Mouse (Mus musculus) lung, postnatal 4 days (tissue): ENCODE measurements around the gene Celf2.
"Not testable (repeated sequence)": the region's sequence is repeated elsewhere in the genome, so short reads cannot be mapped to it uniquely, and the experiment has no call there.

Source experiments
- DNase-seq, 2 experiments: peaks; one replicate each; pipeline ENCODE4 v3.0.0; 2021

Gene Celf2

DNA sequence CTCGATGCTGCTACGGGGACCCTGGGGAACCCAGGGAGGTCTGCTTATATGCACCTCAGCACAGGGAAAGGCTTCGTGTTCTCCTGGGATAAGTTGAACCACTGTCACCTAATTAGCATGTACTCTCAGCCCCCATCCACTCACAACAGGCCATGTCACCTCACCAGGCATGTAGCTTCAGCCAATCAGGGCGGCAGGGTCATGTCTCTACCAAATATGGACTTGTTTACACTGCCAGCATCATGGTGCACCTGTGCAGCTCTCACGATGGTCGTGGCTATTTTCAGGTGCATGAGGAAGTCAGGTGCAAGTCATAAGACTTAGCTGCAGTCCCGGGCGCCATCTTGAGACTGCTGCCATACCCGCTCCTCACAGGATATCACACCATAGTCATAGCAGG lies at the start of gene Celf2:
TSS of gene Celf2 (minus strand) at position 101 of the 400 bp plus-strand sequence.
- DNase-seq, result not testable (repeated sequence)

DNA sequence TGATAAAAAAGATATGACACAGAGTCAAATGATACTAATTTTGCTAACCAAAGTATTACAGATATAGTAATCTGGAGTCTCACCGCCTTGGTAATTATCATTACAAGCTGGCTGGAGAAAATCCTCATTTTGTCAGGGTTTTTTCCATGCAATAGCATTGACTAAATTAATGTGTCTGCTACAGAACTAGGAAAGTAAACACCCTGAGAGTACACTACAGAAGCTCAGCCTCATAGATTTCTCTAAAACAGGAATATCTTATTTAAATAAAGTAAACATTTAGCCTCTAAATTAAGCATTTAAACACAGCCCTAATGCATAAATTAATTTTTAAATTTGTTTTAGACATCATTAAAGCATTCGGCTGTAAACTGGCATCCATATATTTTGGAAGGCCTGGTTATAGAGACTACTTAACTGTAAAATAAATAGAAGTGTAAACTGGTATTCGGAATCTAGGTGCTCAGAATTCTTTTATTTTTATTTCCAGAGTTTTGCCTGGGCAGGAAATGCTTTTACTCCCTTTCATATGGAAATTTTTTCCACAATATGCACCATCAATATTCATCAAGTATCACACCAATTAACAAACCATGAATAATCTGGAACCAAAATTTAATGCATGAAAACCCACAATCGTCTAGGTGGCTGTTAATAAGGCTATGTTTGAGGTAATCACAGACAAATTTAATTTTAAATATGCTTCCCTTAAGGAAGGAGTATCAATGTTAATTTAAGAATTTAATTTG lies 46.0 kb upstream of the Celf2 start:
- no peak for DNase-seq

DNA sequence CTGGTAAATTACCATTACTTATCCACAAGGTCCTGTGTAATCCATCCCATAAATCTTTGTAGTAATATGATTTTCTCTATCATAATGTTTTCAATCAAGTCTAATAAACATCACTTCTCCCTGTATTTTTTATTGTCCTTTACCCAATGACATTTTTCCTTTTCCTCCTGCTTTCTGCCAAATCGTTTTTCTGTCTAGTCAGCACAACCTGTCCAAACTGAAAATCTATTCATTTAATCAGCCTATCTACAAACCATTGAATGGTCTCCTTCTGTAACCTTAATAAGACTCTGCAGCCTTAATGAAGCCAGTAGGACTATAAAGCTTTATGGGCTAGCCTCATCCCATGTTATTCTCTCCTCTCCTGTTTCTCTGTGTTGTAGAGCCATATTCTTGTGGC lies 45.2 kb upstream of the Celf2 start:
- DNase-seq, result no peak

DNA sequence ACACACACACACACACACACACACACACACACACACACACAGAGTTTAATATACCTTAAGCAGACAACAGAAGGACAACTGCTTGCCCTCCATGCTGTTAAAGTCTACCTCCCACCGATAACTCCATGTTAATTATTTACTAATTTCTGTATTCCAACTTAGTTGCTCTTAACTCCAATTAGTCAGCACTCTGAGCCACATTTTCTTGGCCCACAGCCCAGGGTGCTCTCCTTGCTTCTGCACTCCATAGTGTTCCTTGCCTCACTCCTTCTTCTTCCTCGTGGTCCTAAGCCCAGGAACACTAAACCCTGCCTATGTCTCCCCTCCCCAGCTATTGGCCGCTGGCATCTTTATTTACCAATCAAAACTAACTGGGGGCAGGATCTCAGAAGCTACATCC lies 43.5 kb upstream of the Celf2 start:
- no peak for DNase-seq

DNA sequence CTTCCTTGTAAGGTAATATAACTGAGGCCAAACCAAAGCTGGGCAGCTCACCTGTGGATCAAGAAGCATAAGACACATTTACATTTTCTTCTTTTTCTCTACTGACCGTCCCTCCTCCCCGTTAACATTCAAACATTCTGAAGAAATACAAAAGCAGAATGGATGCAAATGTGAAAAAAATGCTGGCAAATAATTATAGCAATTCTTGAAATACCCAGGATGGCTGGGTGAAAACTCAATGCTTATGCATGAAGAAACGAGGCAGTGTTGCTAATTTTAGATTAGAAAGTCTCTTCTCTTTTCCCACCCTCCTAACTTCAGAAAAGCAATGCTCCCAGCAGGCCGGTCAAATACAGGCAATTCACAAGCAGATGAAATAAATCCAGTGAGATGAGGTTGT lies 39.5 kb upstream of the Celf2 start:
- no peak for DNase-seq

DNA sequence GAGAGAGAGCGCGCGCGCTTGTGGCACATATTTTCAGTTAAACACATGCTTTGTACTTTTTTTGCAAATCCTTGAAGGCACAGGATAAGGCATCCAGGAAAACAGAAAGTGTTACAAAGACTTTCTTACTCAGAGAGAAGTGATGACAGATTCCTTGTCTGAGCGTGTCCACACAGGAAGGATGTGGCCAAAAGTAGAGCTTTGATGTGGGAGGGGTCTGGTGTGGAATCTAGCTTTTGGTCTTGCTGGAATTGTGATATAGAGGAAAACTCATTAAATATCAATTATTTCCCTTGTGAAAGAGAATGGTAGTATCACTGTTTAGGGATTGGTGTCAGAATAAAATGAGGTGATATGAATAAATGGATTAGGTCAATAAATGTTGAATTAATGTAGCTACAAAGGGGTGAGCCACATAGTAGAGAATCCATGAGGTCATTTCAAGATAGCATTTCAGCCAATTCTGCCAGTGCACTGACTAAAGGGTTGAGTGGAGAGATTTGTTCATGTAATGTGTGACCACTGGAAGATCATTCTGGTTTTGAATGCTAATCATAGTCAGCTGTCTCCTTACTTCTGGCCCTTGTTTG lies 25.3 kb upstream of the Celf2 start:
- peak; percentile 9 to 42 for DNase-seq

DNA sequence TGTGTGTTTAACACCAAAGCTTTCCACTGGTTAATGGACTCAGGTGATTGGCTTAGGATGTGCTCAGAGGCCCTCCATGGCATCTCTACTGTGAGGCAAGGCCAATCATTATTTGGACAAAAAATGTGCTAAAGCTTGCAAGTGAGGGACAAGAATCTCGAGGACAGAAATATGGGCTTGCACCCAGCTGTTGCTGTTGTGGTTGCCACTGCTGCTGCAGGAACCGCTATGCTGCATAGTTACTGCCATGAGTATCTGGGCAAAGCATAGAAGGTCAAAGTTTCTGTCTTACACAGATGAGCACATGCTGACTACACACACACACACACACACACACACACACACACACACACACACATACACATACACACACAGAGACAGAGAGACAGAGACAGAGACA lies 24.8 kb upstream of the Celf2 start:
- no peak for DNase-seq

DNA sequence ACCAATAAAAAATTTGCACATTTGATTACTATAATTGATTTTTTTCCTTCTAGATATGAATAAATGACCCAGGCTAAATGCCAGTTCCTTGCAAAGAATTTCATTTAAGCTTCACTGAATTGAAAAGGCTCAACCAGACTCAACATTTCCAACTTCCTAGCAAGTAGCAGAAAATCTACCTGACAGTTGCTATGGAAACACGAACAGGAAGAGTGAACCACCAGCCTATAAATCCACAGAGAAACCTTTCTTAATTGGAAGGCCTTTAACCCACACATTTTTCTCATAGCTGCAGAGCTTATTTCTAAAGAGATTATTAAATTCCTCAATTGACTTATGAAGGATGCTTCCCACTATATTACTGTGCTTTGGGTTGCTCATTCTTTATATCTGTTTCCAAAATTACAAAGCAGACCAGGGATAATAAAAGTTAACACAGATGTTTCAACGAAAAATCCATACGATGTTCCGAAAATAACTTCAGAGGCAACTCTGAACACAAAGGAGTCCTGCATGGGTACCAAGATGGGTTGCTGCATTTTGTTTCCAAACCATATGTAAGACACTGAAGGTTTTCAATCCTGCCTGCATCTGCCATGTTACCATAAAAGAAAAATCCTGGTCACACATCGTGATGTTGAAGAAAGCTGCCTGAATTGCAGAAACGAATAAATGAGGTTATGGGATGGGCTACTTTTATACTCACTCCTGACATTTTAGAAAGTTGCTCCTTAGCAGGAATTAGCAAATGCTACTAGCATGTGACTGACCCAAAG lies 22.0 kb upstream of the Celf2 start:
- no peak for DNase-seq

DNA sequence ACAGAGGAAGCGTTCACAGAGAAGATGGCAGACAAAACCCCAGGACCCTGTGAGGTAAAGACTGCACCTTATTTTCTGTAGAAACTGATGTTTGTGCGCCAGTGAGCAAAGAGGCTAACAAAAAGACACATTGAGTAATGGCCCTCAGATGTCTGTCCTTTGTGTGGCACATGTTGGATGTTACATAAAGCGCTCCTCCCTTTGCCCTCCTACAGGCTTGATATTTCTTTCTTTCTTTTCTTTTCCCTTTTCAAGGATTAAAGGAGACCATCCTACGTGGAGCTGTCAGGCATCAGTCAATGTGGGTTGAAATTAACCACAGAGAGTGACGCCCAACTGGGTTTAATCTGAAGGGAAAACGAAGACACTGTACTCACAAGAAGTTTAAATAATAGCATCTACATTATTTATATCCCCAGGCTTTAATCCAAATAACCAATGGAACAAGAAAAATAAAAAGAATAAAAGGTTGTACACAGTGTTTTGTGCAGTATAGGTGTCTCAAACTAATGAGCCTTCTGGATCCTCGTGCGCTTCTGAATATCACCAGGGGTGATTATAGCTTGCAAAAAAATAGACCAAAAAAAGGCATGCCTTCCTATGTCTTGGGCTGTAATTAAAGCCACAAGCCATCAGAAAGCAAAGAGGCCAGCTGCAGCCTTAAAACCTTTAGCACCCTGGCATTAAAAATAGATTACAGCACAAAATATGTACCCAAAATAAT lies 21.3 kb upstream of the Celf2 start:
- no peak for DNase-seq

DNA sequence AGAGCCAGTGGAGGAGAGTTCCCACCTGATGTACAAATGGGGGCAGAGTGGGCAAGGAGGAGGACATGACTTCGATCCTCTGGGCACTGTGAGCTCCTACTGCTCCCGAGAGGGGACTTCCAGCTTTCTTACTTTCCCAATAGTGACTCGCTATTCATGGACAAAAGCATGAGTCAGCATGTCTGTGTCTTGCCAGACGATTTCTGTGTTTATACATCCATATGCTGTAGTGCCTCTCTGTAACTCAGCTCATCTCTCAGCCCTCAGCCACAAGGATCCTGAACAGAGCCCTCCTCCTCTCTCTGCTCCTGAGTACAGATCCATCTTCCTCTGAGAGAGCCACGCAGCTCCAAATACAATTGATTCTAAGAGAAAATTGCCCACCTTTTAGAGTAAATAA lies 20.3 kb upstream of the Celf2 start:
- DNase-seq, result no peak

DNA sequence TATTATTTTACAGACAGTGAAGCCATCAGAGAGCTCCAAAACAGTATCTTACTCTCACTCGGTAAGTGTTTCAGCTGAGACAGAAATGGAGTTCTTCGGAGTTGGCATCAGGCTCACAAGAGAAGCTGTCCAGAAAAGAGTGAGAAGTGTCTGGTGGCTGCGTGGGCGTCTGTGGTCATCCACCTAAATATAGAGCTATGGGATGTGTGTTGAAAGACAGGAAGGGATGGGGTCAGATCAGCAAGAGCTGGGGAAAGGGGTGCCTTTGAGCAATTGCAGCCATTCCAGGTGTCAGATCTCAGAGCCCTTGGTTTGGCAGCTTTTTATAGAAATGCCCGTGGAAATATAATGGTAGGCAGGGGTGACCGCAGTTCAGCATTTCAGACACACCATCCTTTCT lies 17.3 kb upstream of the Celf2 start:
- DNase-seq, result peak; percentile 16 to 61

DNA sequence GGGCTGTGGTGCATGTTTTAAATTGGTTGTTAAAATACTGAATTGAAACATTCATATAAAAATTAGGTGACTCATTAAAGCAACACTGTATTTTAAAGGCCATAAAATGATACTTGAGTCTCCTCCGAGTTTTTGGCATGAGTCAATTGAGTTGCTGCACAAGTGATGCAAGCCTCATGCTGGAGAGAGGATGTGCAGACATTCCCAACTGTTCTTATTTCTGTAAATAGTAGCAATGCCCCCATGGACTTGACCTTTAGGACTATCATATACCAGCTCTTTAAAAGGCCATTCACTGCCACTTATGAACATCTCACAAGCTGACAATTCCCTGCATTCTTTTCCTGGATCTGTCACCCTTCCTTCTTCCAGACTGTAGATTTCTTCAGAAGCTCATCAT lies 10.1 kb upstream of the Celf2 start:
- peak in 1 of 2 experiments; percentile 32 for DNase-seq

DNA sequence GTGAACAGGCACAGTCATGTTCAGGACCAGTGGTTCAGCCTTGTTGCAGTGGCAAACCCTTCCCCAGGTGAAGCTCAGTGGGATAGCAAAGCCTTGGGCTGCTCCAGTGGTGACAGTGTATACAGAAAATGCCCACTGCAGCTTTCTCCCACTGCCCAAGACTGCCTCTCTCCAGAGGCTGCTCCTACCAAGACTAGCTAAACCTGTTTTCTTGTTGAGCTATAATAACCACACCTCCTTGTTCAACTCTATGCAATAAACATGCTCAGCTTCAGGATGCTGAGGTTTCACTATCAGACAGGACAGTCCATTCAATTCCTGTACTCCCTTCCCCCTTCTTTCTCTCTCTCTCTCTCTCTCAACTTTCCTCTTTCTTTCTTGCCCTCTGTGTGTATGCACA lies 15.9 kb downstream of the Celf2 start:
- no peak for DNase-seq

DNA sequence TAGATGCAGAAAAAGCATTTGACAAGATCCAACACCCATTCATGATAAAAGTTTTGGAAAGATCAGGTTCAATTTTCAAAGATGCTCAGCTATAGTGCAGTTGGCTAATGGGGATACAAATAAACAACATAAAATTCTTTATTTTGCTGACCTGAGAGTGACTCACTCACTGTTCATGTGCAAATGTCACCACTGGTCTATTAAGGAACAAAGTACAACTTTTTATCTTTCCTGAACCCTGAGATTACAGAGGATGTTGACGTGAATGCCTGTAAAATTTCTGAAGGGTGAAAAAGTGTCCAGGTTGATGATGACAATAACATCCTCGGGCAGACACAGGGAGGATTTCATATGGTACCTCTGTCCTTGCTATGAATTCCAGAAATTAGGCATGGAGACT lies 24.4 kb downstream of the Celf2 start:
- DNase-seq, result no peak

DNA sequence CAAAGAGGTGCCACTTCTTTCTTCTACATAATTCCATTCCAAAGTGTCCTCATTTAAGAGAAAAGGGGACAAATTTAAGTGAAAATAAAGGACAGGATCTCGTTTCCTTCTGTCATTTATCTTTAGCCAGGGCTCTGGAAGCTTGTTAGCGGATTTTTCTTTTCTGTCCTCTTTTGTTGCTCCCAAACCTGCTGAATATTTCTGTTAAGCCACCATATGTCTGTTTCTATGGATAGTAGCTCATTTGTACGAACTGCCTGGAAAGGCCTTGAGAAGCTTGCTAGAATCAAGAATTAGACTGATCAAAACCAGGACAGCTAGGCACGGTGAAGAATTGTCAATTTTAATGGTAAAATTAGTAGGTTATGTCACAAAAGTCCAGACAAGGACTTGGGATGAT lies 27.3 kb downstream of the Celf2 start:
- DNase-seq, result no peak

DNA sequence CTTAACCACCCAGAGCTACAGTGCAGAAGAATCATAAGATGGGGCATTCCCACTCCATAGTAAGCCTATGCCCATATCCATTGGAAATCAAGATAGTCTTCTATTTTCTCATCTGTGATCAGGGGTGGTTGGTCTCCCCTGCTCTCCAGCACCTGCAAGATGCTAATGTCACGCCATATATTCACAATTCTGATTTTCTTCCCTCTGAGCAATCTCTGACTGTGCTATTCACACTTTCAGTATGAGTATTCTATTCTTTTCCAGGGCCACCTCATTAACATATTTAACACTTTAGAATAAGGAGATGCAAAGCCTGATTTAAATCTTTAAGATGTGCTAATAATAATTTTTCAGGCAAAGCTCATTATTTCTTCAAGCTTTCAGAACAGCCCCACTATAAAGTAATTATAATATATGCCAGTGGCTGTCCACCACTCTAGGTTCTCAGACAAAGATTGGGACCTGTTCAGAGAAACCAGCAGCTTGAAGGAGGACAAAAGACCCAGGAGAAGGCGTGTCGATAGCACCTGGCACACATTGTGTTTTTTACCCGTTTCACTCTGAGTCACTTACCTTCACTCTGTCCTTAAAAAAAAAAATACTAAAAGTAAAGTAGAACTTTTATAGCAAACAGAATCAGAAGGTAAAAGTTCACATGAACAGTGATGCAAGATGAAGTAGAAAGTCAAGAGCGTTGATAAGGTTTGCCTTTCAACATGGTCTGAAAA lies 48.9 kb downstream of the Celf2 start:
- no peak for DNase-seq

DNA sequence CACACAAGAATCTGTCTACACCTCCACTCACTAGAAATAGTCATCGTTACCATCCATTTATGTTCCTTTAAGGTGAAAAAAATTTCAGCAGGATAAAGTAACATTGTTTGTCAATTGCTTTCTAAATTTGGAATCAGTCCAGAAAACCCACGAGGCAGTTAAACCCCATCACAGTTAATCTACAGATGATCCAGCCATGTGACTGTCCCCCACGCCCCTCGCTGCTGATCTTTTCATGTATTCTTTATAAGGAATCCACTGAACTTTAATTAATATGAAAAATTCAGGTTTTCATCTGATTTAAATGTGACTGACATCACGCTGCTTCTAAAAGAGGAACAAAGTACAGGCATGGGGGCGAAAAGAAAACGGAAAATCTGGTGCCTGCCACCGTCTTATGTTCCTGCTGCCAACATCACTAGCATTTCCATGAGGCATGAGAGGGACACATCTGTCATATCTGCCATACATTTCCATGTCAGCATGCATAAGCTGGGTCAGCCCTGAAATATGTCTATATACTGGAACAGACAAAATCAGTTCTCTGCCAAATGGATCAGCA lies 70.6 kb downstream of the Celf2 start:
- no peak for DNase-seq

DNA sequence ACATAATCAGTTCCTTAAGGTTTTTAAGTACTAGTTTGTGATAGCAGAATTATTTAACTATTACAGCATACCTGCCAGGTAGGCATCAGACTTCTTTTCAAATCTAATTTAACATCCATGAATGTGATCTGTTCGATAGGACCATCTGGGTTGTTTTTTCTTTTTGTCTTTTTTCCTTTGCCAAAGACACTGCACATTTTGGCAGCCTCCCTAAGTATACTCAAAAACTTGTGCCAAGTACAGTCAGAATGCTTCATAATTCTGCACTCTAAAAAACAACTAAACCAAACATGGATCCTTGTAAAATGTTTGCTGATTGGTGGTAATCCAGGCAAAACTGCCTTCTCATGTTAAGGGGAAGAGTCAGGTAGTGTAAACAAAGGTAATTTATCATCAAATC lies 82.9 kb downstream of the Celf2 start:
- DNase-seq, result no peak

DNA sequence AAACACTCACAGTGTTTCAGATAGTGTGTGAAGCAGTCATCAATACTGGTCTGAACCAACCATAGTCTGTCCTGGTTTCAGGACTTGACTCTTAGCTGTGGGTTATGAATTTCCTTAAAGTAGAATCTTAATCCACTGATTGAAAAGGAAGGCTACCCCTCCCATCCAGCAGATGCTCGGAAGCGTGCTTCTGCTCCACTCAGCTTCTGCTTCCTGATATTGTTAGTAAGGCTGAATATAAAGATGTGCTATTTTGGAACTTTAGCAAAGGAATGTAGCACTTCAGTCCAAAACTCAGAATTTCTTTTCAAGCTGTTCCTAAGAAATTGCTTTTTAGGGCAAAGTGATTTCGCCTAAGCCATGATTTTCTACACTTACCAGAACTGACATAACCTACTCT lies 108.8 kb downstream of the Celf2 start:
- no peak for DNase-seq

DNA sequence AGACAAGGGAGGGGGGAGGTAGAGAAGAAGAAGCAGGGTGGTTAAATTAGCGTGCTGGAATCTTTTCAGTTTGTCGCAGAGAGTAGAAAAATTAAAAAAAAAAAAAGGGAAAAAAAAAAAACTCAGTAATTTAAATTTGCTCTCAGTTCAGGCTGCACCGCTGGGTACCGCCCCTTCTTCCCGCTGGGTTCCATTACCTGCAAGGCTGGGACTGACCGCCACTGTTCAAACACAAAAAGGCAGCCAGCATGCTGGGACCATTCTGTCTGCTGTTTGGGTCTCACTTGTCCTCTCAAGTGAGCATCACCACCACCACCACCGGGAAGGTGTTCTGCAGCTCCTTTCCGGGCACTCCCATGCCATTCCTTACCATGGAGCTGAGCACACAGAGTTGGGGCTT lies 113.4 kb downstream of the Celf2 start:
- DNase-seq, result no peak

DNA sequence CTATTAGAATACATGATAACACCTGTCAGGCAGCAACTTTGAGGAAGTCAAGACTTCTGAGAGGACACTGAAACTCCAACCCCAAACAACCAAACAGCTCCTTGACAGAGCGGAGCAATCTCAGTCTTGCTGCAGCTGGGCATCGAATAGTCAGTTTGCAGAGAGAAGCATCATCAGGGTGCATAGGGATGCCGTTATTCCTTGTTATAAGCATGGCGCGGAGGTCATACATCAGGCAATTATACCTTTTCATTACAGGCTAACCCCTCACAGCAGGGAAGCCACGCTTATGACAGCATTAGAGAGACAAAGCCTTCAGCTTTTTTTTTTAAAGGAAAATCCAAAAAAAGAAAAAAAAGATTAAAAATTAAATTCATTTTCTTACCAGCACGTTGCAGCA lies 113.9 kb downstream of the Celf2 start:
- DNase-seq, result no peak

DNA sequence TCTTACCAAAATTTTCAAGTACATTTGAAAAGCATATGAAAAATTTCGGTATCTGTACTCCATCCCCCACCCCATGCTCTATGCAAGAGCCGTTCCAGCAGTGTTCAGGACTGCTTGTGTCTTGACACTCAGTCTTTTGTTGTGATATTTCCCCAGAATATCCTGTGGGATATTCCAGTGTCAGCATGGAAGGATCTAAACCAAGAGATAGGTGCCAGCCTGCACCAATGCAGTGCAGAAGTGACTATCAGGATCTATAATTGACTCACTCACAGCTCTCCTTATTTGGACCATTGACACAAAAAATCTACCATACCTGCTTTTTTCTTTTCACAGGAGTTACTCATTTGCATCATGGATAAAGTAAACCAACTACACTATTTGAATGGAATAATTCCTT lies 116.9 kb downstream of the Celf2 start:
- no peak for DNase-seq

DNA sequence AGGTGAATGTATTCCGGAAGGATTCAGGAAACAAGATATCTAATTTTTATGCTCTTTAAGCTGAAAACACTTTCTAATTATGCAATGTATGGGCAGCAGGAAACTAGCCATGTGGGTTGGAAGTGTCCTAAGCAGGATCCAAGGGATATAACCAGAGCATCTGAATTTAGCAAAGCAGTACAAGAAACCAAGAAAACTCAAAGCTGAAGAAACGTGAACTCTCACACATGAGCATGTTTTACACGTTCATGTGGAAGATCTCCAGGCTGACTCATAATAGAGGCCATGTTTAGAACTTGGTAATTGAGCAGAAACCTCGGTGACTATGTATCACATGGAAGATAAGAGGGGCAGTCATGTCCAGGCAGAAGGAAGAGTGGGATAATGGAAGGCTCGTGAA lies 120.1 kb downstream of the Celf2 start:
- DNase-seq, result no peak
